Mouse (Mus musculus): ENCODE measurements around the gene Angptl4. TPM values are rescaled to one million over a fixed set of nuclear protein-coding genes. Genes with fewer than 3 reads are reported as not detected.

Gene Angptl4
- polyA plus RNA-seq, 1 experiment from 2014 or later = 13.3 TPM

DNA sequence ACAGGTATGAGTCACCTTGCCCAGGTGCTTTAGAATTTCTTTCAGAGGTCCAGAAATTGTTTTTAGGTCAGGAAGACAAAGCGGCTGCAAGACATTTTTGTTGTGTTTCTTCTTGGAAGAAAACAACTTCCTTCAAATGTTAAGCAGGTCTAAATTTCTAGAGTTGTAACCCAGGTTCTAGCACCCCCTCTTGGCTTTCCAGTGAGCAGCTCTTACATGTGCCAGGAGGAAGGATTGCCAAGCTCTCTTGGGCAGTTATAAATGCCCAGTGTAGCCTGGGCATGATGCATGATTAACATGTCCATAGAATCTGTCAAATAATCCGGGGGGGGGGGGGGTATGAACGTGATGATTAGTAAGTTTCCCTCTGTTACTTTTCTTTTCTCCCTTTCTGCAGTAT is 16.7 kb upstream of the Angptl4 start:
- whole genome bisulfite sequencing = 53% methylated on average over 3 of the region's 3 CpGs
- no peaks in the 10 kb centered on the region for H3K36me3 ChIP-seq (replicated peaks)
- H3K27ac ChIP-seq = no peak overlapping the region
- H3K9me3 ChIP-seq = no peaks in the 10 kb centered on the region
- no peak for ATAC-seq (ENCODE audit: low FRiP score)
- no peak overlapping the region for H3K9ac ChIP-seq
- H3K4me2 ChIP-seq = no peak overlapping the region
- H3K4me3 ChIP-seq (replicated peaks) = no peak overlapping the region
- H3K4me1 ChIP-seq = no peaks in the 10 kb centered on the region
- H3K27me3 ChIP-seq = no peaks in the 10 kb centered on the region

DNA sequence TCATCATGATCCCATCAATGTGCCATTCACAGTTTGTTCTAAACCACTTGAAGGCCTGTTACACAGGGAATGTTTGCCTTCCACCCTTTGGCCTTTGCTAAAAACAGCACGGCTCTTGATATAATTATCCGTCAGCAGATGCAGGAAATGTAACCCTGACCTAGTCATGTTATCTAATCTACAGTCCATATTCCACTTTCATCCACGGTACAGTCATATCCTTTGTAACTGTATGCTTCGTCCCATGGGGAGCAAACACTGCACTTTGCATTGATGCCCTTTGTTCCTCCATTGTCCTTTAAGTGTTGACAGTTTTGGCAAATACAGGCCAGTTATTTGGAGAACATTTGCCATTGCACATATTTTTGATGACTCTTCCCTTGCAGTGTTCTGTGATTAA is 7.1 kb upstream of the Angptl4 start:
- no peak for ATAC-seq (ENCODE audit: low FRiP score)
- H3K4me3 ChIP-seq (replicated peaks) = no peak overlapping the region
- H3K4me2 ChIP-seq = no peak overlapping the region
- H3K36me3 ChIP-seq (replicated peaks) = no peaks in the 10 kb centered on the region
- H3K9ac ChIP-seq = no peak overlapping the region
- no peak overlapping the region for H3K27ac ChIP-seq
- no peaks in the 10 kb centered on the region for H3K4me1 ChIP-seq
- 80% methylated on average over 4 of the region's 4 CpGs for WGBS
- 0 out of 2 replicates have a peak, but pooled peaks cover under 1% of the 10 kb centered on the region for H3K27me3 ChIP-seq
- H3K9me3 ChIP-seq = no peaks in the 10 kb centered on the region

DNA sequence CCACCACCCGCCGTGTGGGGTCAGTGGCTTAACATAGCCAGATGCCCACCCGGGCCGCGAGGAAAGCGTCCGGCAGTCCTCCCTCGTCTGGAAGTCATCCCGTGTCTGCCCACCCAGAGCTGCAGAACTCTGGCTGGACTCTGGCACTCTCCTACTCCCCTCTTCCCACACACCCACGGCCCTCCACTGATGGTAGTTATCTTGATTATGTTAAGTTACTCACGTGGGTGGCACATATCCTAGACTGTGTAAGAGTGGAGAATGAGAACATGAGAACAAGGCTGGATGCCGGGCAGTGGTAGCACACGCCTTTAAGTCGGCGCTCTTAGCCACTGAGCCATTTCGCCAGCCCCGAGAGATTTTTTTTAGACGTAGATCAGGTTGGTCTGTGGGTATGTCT is 4.7 kb upstream of the Angptl4 start:
- Histone ChIP-seq H3K9me3 (no peaks in the 10 kb centered on the region), H3K36me3 (replicated peaks) (no peaks in the 10 kb centered on the region), H3K27me3 (peaks cover 16% of the 10 kb centered on the region), H3K4me2 (no peak overlapping the region), H3K27ac (no peak overlapping the region), H3K4me1 (peaks cover 9% of the 10 kb centered on the region), H3K4me3 (replicated peaks) (no peak overlapping the region), H3K9ac (no peak overlapping the region)
- ATAC-seq (ENCODE audit: low FRiP score) = no peak
- WGBS = 88% methylated on average over 18 of the region's 18 CpGs

- Histone ChIP-seq H3K27me3 (peaks cover 27% of the 10 kb centered on the region), H3K9ac (no peak overlapping the region), H3K36me3 (replicated peaks) (no peaks in the 10 kb centered on the region), H3K4me2 (no peak overlapping the region), H3K4me1 (peaks cover 17% of the 10 kb centered on the region), H3K9me3 (no peaks in the 10 kb centered on the region), H3K27ac (no peak overlapping the region), H3K4me3 (replicated peaks) (no peak overlapping the region)
- 87% methylated on average over 2 of the region's 2 CpGs for WGBS
- no peak for ATAC-seq (ENCODE audit: low FRiP score)
Measured at GRCm38 (mm10) chr17:33784939-33785338, 3.3 kb upstream of the Angptl4 start.

DNA sequence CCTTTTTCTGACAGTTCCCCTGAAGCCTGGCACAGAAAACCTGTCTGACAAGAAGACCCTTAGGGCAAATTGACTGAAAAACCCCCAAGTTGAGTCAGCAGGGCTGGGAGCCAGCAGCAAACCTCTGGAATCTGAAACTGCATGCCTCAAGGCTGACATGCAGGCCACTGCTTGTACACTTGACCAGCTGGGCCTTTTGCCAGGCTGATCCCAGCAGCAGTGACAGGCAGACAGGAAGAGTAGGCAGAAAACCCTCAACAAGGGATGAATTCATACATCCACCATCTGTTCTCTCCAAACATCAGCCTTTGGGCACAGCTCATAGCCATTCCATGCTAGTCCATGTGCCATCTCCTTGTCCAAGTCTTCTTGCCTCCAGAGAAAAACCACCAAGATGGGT is 1.8 kb upstream of the Angptl4 start:
- Histone ChIP-seq H3K4me2 (no peak overlapping the region), H3K27me3 (peaks cover 27% of the 10 kb centered on the region)
- ATAC-seq (ENCODE audit: low FRiP score) = no peak

DNA sequence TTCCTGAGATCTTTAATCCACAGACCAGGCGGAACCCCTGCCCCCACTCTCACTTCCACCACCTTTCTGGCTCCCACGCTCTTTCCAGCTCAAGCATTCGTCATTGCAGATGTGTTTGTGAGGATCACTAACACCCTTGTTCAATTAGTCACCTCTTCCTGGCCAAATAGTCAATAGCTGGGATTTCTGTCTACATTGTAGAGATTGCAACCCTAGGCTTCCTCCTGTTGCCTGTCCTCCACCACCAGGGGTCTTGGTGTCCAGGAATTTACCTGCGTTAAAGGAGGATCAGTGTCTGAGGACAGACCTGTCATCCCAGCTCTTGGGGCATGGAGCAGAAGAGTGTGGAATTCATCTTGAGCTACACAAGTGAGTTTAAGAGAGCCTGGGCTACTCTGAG is 437 bp upstream of the Angptl4 start:
- WGBS = 45% methylated on average over 4 of the region's 4 CpGs
- Histone ChIP-seq H3K4me2 (peak overlapping the region; percentile 87), H3K9me3 (no peaks in the 10 kb centered on the region), H3K4me3 (replicated peaks) (peak overlapping the region; percentile 46; the same call in 1 of the 2 replicates), H3K9ac (peak overlapping the region; percentile 58), H3K4me1 (peaks cover 22% of the 10 kb centered on the region), H3K36me3 (replicated peaks) (no peaks in the 10 kb centered on the region), H3K27ac (no peak overlapping the region), H3K27me3 (peaks cover 27% of the 10 kb centered on the region)
- no peak for ATAC-seq (ENCODE audit: low FRiP score)

More for the DNA sequence above, 1.8 kb upstream of the Angptl4 start:
- H3K36me3 ChIP-seq (replicated peaks) = no peaks in the 10 kb centered on the region
- no peak overlapping the region for H3K27ac ChIP-seq
- no peaks in the 10 kb centered on the region for H3K9me3 ChIP-seq
- H3K4me1 ChIP-seq = peaks cover 22% of the 10 kb centered on the region
- no peak overlapping the region for H3K4me3 ChIP-seq (replicated peaks)
- no peak overlapping the region for H3K9ac ChIP-seq

DNA sequence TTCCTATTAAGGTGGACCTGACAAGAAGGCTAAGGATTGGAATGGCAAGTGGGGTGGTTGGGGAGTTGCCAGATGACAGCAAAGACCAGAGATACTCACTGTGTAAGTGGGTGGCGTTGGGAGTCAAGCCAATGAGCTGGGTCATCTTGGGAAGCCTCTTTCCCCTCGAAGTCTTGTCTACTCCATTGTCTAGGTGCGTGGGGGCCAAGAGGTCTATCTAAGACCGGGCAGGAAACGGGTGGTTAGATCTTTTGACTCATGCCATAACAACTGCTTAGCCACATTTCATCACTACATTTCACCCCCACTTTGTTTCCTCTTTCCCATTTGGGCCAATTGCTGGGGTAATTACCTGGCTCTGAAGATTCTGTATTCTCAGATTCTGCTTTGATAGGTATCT is 1.2 kb downstream of the Angptl4 start:
- 96% methylated on average over 5 of the region's 5 CpGs for WGBS

DNA sequence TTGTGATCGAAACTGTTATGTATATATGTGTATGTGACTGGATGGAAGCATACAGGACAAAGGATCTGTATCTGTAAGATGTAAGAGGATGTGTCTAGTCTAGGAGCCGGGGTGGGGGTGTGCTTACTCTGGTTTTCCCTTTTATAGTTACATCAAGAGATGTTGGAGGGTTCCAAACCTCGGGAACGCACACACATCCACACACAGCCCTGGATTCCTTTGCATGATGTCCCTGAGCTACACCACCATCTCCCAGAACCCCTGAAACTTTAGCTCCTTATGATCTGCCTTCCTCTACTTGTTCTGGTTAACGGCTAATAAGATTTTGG is 1.7 kb downstream of the Angptl4 start:
- H3K4me3 ChIP-seq (replicated peaks) = no peak overlapping the region
- H3K9ac ChIP-seq = no peak overlapping the region
- no peak overlapping the region for H3K4me2 ChIP-seq
- no peaks in the 10 kb centered on the region for H3K9me3 ChIP-seq
- H3K36me3 ChIP-seq (replicated peaks) = no peaks in the 10 kb centered on the region
- peaks cover 22% of the 10 kb centered on the region for H3K4me1 ChIP-seq
- H3K27ac ChIP-seq = no peak overlapping the region
- 94% methylated on average over 5 of the region's 5 CpGs for WGBS
- peaks cover 27% of the 10 kb centered on the region for H3K27me3 ChIP-seq
- no peak for ATAC-seq (ENCODE audit: low FRiP score)

More for the DNA sequence above, 1.2 kb downstream of the Angptl4 start:
- peaks cover 22% of the 10 kb centered on the region for H3K4me1 ChIP-seq
- no peaks in the 10 kb centered on the region for H3K36me3 ChIP-seq (replicated peaks)
- H3K9me3 ChIP-seq = no peaks in the 10 kb centered on the region
- H3K9ac ChIP-seq = no peak overlapping the region
- peaks cover 27% of the 10 kb centered on the region for H3K27me3 ChIP-seq
- H3K4me2 ChIP-seq = peak overlapping the region; percentile 87
- 0 out of 2 replicates have a peak overlapping the region, but pooled peaks have one; percentile 61 for H3K27ac ChIP-seq
- ATAC-seq (ENCODE audit: low FRiP score) = no peak
- peak overlapping the region; percentile 46 for H3K4me3 ChIP-seq (replicated peaks)

- H3K9ac ChIP-seq = no peak overlapping the region
- 70% methylated on average over 9 of the region's 9 CpGs for WGBS
- ATAC-seq (ENCODE audit: low FRiP score) = no peak
- 0 out of 2 replicates have a peak overlapping the region, but pooled peaks have one; percentile 2 for H3K4me2 ChIP-seq
- no peak overlapping the region for H3K4me3 ChIP-seq (replicated peaks)
- 0 out of 2 replicates have a peak overlapping the region, but pooled peaks have one; percentile 8 for H3K27ac ChIP-seq
- no peaks in the 10 kb centered on the region for H3K9me3 ChIP-seq
- H3K4me1 ChIP-seq = peaks cover 22% of the 10 kb centered on the region
- H3K36me3 ChIP-seq (replicated peaks) = no peaks in the 10 kb centered on the region
- peaks cover 27% of the 10 kb centered on the region for H3K27me3 ChIP-seq
Measured at GRCm38 (mm10) chr17:33779271-33779966, 2.2 kb downstream of the Angptl4 start.

- no peak overlapping the region for H3K4me3 ChIP-seq (replicated peaks)
Measured at GRCm38 (mm10) chr17:33775287-33775686, 6.3 kb downstream of the Angptl4 start.

DNA sequence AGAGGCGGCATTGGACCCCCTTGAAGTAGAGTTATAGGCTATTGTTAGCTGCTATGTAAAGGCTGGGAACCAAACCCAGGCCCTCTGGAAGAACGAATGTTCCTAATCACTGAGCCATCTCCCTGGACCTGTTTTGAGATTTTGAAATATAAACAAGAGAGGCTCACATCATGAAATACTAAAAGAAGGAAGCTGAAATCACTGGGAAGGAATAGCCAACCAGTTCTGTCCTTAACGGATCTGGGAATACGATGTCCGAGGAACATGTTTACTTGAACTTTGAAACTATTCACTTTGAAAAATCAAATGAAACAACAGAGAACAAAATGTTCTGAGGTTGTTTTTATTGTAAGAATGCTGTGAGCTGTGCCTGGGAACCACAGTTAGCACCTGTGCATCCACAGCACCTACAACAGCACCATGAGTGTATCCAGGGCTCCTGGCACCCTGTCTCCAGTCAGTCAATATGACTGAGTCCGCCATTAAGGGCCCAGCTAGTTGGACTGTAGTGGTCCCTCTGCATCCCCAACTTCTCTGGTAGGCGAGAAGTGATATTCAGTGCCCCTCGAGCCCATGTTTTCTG is 7.0 kb downstream of the Angptl4 start:
- Histone ChIP-seq H3K9ac (no peak overlapping the region), H3K4me3 (replicated peaks) (no peak overlapping the region), H3K27me3 (no peaks in the 10 kb centered on the region), H3K9me3 (no peaks in the 10 kb centered on the region), H3K4me2 (no peak overlapping the region), H3K27ac (no peak overlapping the region), H3K4me1 (peaks cover 5% of the 10 kb centered on the region; the same call in 1 of the 2 replicates), H3K36me3 (replicated peaks) (no peaks in the 10 kb centered on the region)
- ATAC-seq (ENCODE audit: low FRiP score) = no peak
- WGBS = 91% methylated on average over 8 of the region's 8 CpGs

More at GRCm38 (mm10) chr17:33775287-33775686, 6.3 kb downstream of the Angptl4 start:
- Histone ChIP-seq H3K9ac (no peak overlapping the region), H3K4me2 (no peak overlapping the region), H3K4me1 (peaks cover 5% of the 10 kb centered on the region; the same call in 1 of the 2 replicates), H3K27ac (no peak overlapping the region), H3K36me3 (replicated peaks) (no peaks in the 10 kb centered on the region), H3K9me3 (no peaks in the 10 kb centered on the region), H3K27me3 (no peaks in the 10 kb centered on the region)
- ATAC-seq (ENCODE audit: low FRiP score) = no peak
- over 99% methylated on average over 4 of the region's 4 CpGs for WGBS

- H3K9me3 ChIP-seq = no peaks in the 10 kb centered on the region
- no peaks in the 10 kb centered on the region for H3K27me3 ChIP-seq
- no peaks in the 10 kb centered on the region for H3K4me1 ChIP-seq
- H3K4me3 ChIP-seq (replicated peaks) = no peak overlapping the region
- H3K4me2 ChIP-seq = no peak overlapping the region
- no peak for ATAC-seq (ENCODE audit: low FRiP score)
- WGBS = 90% methylated on average over 6 of the region's 6 CpGs
- no peak overlapping the region for H3K9ac ChIP-seq
- no peaks in the 10 kb centered on the region for H3K36me3 ChIP-seq (replicated peaks)
- H3K27ac ChIP-seq = no peak overlapping the region
Measured at GRCm38 (mm10) chr17:33773871-33774572, 7.6 kb downstream of the Angptl4 start.
